Mouse (Mus musculus) layer of hippocampus, adult 2 months (tissue): Measurements from ENCODE around the gene Msmp. TPM values are rescaled to one million over a fixed set of nuclear protein-coding genes. Genes with fewer than 3 reads are reported as not detected.

ENCODE experiments used
- DNase-seq, 2 experiments: peaks; one replicate each; pipeline ENCODE4 v3.0.0; 2022; ENCODE audit warnings: low spot score in 2 of 2
- H3K27ac ChIP-seq: fragments of 200-600 bp; 2 replicates; pipeline ENCODE4 v1.8.1; 2022
- H3K4me3 ChIP-seq: fragments of 200-600 bp; 2 replicates; pipeline ENCODE4 v1.8.1; 2022; ENCODE audit warnings: mild to moderate bottlenecking
- CTCF ChIP-seq: fragments of 200-600 bp; conservative IDR thresholded peaks from 2 replicates; pipeline ENCODE4 v1.8.1; 2022; ENCODE audit warnings: antibody characterized with exemption, mild to moderate bottlenecking, moderate library complexity
- total RNA-seq, 2 experiments: library from RNA; stranded (reverse); gene quantifications; 2 replicates each; pipeline ENCODE4 v1.2.3; 2021

Gene Msmp
- total RNA-seq, 2 experiments from 2014 or later: not detected

- no peak for TF ChIP-seq CTCF
- DNase-seq: no peak
Measured at GRCm38 (mm10) chr4:43583421-43583820, 873 bp downstream of the Msmp start.

GRCm38 (mm10) chr4:43582241-43582640 is 2.1 kb downstream of the Msmp start:
- no peak for DNase-seq
- Histone ChIP-seq H3K27ac (no peak overlapping the region), H3K4me3 (no peak overlapping the region)
- TF ChIP-seq CTCF: no peak

More at GRCm38 (mm10) chr4:43583421-43583820, 873 bp downstream of the Msmp start:
- Histone ChIP-seq H3K27ac (no peak overlapping the region), H3K4me3 (no peak overlapping the region)

- no peak for DNase-seq
Measured at GRCm38 (mm10) chr4:43581381-43581780, 2.9 kb downstream of the Msmp start.

DNA sequence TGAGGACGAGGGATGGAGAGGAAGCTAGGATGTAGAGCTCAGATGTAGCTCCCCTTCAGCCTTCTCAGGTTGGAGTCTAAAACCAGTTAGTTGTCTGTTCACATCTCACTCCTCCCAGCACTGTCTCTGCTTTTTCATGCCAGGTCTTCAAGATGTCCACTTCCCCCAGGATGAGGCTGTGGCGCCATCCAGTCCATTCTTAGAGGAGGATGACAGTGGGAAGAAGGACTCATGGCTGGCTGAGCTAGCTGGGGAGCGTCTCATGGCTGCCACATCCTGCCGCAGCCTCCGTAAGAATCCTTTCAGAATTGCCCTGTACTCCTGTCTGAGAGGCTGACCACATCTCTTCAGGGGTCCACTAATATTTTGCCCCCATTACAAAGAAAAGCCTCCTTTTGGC is 3.6 kb downstream of the Msmp start:
- no peak for TF ChIP-seq CTCF
- no peak overlapping the region for H3K27ac ChIP-seq
- H3K4me3 ChIP-seq: no peak overlapping the region
- no peak for DNase-seq

More at GRCm38 (mm10) chr4:43581381-43581780, 2.9 kb downstream of the Msmp start:
- H3K27ac ChIP-seq: no peak overlapping the region
- H3K4me3 ChIP-seq: no peak overlapping the region
- no peak for TF ChIP-seq CTCF

GRCm38 (mm10) chr4:43579731-43580130 is 4.6 kb downstream of the Msmp start:
- no peak for TF ChIP-seq CTCF
- no peak for DNase-seq
- Histone ChIP-seq H3K27ac (no peak overlapping the region; the same call in 1 of the 2 replicates), H3K4me3 (peak overlapping the region; percentile 65)

DNA sequence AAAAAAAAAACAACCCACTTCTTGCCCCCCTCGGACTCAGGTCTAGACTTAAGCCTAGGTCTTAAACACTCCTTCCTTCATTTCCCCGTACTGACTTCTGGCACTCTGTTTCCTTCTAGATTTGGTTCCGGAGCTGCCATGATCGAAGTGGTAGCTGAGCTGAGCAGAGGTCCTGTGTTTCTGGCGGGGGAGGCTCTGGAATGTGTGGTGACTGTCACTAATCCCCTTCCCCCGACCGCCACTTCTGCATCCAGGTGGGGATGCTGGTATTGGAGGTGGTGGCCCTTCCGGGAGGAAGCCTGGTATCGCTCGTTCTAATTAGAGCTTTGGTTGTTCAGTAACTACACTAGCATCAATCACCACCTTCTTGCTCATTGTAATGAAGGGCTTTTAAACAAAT is 5.0 kb downstream of the Msmp start:
- DNase-seq: no peak

DNA sequence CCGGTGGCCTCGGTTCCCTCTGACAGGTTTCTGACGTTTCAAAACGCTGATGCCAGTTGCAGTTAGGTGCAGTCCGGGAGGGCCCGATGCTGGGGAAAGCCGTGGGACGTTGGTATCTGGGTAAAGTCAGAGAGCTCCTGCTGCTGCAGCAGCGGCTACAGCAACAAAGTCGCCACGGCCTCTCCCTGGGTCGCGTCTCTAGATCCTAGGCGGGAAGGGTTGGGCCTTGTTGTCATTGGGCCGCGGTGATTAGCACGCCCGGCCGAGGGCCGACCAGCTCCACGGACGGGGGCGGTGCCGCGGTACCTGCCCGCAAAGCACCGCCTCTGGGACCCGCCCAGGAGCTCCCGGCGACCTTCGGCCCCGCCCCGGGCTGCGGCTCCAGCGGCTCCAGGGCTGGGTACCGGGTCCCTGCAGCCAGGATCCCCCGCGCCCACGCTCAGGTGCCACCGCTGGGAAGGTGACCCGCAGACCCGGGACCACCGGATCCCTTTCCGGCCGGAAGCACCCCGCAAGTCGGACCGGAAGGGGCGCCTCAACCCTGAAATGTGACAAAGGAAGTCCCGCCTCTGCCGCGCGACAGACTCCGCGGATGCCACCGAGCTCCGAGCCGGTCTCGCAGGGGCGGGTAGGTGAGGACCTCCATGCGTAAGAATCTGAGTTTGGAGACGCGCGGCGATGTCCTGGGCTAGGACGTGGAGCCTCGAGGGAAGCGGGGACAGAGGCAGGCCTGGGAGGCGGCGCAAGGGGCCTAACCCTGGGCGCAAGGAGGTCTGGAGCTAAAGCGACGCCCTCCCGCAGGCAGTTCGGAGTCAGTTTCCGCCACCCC is 5.7 kb downstream of the Msmp start, which contains the start of the genes Rgp1 and Gba2:
TSS of gene Rgp1 (plus strand) at position 340 of the 829 bp plus-strand sequence.
TSS of gene Gba2 (minus strand) at position 498 of the 829 bp plus-strand sequence.
- Histone ChIP-seq H3K4me3 (peak within 1 kb of the TSS; percentile 65), H3K27ac (peak within 1 kb of the TSS; percentile 97)
- peak; percentile 60 for TF ChIP-seq CTCF
- DNase-seq: peak; percentile 73 to 81

More for the DNA sequence above, 5.0 kb downstream of the Msmp start:
- TF ChIP-seq CTCF: no peak
- Histone ChIP-seq H3K4me3 (peak overlapping the region; percentile 65), H3K27ac (peak overlapping the region; percentile 97)

DNA sequence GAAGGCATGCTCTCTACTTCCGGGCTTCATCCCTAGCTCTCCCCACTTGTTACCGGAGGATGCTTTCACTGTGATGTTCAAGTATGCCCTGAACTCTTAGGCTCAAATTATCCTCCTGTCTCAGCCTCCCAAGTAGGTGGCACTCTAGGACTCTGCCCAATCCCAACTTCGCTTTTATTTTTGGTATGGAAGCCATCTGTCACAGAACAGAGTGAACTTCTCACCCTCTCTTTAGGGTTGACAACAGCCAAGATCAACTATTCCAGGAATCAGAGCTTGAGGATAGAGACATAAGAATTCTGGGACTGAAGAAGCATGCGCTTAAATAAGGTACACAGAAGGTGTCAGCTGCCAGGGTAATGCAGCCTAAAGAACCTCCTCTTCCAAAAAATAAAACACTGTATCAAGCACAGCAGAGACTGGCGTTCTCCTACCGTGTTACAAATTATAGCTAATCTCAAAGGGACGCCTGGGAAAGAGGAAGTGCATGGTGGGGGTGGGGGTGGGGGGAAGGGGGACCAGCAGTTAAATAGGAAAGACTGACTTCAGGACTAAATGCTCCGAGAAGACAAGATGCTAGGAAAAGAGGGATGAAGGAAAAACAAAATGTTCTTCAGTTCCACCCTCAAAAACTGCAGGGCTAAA is 6.9 kb downstream of the Msmp start:
- H3K4me3 ChIP-seq: peak overlapping the region; percentile 65
- H3K27ac ChIP-seq: peak overlapping the region; percentile 97
- no peak for DNase-seq
- no peak for TF ChIP-seq CTCF

DNA sequence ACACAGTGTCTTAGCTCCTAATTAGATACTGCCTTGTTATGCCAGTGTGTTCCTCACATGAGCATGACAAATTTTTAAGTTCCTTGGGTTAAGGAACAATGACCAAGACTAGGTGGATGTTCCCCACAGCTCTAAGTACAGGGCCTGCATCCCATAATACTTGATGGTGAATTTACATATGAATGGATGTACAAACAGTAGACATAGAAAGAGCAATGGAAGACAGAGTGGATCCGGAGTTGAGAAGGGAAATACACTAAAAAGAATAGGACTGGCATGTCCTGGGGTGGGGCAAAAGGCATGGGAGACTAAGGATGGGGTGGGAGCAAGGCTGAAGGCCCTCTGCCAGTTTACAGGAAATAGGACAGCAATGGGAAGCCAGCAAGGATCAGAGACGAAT is 8.9 kb downstream of the Msmp start:
- no peak for TF ChIP-seq CTCF
- Histone ChIP-seq H3K4me3 (peak overlapping the region; percentile 19; the same call in 1 of the 2 replicates), H3K27ac (no peak overlapping the region)
- DNase-seq: no peak

DNA sequence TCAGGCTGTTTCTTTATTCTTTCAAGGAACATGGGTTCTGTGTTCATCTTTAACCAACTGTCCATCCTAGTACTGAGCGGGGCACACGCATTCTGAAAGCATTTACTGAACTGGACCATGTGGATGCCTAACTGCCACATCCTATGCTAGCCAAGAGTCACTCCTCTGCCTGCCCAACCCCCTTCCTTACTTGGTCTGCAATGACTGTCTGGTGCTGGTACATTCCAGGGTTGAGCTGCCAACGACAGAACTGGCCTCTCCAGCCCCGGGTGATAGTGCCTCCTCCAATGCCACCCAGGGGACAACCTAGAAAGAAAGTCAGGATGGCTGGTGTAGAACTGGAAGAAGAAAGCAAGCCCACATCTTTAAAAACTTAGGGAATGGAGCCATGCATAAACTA is 10.7 kb downstream of the Msmp start:
- H3K4me3 ChIP-seq: no peak overlapping the region
- TF ChIP-seq CTCF: no peak
- DNase-seq: no peak
- H3K27ac ChIP-seq: no peak overlapping the region

DNA sequence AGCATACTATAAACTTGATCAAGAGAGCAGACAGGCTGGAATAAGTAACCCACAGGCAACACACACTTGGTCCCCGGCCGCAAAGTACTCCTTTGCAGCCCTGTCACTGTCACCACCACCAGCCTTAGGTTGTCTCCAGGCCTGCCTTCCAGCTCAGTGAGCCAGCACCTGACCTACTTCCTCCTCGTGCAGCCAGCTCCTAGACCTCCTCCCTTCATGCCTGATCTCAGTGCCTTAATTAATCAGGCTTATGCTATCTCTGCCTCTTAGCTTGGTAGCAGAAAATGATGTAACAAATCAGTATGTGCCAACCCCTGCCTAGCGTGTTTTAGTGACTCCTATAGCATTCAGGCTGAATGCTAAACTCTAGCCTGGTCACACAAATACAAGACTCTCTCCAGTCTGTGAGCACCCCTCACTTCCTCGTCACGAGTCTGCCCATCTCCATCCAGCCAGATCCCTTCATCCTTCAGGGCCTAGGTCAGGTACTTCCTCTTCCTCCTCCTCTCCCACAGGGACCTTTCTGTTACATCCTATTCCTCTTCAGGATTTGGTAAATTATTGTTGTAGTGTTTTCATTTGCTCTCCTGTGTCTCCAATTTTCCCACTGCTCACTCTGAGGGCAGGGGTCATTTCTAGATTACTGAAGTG is 12.8 kb downstream of the Msmp start:
- no peak overlapping the region for H3K4me3 ChIP-seq
- no peak for TF ChIP-seq CTCF
- H3K27ac ChIP-seq: no peak overlapping the region
- no peak for DNase-seq

DNA sequence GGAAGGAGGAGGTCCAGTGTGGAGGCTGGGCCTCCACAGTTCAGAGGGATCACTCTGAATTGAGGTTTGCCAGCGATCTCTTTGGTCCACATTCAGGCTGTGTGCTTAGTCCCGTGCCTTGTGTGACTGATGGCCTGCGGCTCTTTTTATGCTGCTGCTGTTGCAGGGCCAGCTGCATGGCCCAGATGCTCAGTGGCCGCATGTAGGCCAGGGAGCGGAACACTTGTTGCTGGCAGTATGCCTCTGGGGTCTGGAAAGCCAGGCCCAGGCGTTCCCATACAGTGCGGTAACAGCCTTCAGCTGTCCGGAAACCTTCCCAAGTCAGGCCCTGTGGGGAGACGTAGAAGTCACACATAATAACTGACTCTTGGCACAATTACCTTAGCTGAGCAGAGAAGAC is 17.2 kb downstream of the Msmp start:
- TF ChIP-seq CTCF: no peak
- DNase-seq: no peak
- Histone ChIP-seq H3K4me3 (no peak overlapping the region), H3K27ac (no peak overlapping the region)

DNA sequence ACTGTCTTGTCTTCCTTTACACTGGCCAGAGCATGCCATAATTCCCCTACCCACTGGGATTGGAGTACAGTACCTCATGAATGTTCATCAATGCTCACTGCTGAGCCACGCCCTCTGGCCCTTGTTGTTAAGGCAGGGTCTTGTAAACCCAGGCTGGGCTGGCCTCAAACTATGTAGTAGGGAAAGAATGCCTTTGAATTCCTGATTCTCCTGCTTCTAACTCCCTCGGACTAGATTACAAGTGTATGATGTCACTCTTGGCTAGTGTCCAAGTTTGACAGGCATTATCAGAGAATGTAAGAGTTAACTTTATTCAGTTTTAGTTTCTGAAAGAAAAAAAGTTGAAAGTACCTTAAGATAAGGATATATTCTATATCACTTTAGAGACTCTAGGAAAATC is 20.1 kb downstream of the Msmp start:
- Histone ChIP-seq H3K4me3 (no peak overlapping the region), H3K27ac (no peak overlapping the region)
- TF ChIP-seq CTCF: no peak
- no peak for DNase-seq
